Mouse (Mus musculus): ENCODE results near the gene Neurod2.

- TF ChIP-seq POLR2A (IDR thresholded peaks at IDR 0.05; ENCODE audit: insufficient read length, low read depth) (no peak), POLR2AphosphoS2 (IDR thresholded peaks at IDR 0.05; ENCODE audit: insufficient read length, low read depth) (no peak), TCF12 (IDR thresholded peaks at IDR 0.05; ENCODE audit: insufficient read depth, poor library complexity, severe bottlenecking) (no peak), USF1 (IDR thresholded peaks at IDR 0.05; ENCODE audit: low read depth) (no peak), E2F4 (IDR thresholded peaks at IDR 0.05; ENCODE audit: insufficient read depth) (no peak), MAX (IDR thresholded peaks at IDR 0.05; ENCODE audit: low read depth) (no peak)
Measured at GRCm38 (mm10) chr11:98353651-98354211, 24.3 kb upstream of the Neurod2 start.
